Mouse (Mus musculus): ENCODE measurements around the gene Fcrla. TPM values are rescaled to one million over a fixed set of nuclear protein-coding genes. Genes with fewer than 3 reads are reported as not detected.
"Not testable (repeated sequence)": the region's sequence is repeated elsewhere in the genome, so short reads cannot be mapped to it uniquely, and the experiment has no call there.

The Fcrla gene
- polyA plus RNA-seq, 1 experiment from 2014 or later = not detected

- WGBS = 88% methylated on average over 3 of the region's 3 CpGs
- no peak overlapping the region for H3K9ac ChIP-seq (ENCODE audit: low read depth, low read length)
- H3K27ac ChIP-seq (ENCODE audit: low read depth, low read length) = no peak overlapping the region
- no peaks in the 10 kb centered on the region for H3K36me3 ChIP-seq (ENCODE audit: control insufficient read depth, insufficient read depth, low read length)
- no peaks in the 10 kb centered on the region for H3K9me3 ChIP-seq (ENCODE audit: control insufficient read depth, low read length)
- H3K4me1 ChIP-seq (replicated peaks; ENCODE audit: control insufficient read depth, insufficient read depth, low read length) = no peaks in the 10 kb centered on the region
- ATAC-seq (ENCODE audit: low FRiP score) = no peak
- no peak for DNase-seq (ENCODE audit: low spot score)
- no peak overlapping the region for H3K4me2 ChIP-seq (replicated peaks; ENCODE audit: low read depth, low read length)
- no peak overlapping the region for H3K4me3 ChIP-seq (ENCODE audit: low read depth, low read length)
- no peaks in the 10 kb centered on the region for H3K27me3 ChIP-seq (ENCODE audit: control insufficient read depth, insufficient read depth, low read length)
Observed at GRCm38 (mm10) chr1:170967581-170967980, 40.2 kb upstream of the Fcrla start.

DNA sequence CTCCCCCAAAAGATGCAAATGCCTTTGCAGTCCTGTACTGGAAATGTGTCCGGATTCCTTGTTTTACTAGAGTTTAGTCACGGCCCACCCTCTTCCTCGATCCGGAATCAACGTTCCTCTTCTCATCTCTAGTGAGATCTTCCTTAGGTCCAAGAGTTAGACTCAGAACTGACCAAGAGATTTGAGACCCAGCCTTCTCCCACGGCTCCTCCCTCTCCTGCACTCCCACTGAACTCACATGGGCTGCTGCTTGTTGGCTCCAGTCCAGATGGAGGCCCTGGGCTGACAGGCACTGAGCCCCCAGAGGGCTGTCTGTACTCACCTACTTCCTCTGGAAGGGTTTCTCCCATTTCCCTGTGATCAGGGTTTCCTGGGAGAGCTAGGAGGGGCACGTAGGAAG, 35.7 kb upstream of the Fcrla start:
- ATAC-seq (ENCODE audit: low FRiP score) (no peak), DNase-seq (ENCODE audit: low spot score) (no peak)
- no peak overlapping the region for H3K27ac ChIP-seq (ENCODE audit: low read depth, low read length)
- H3K4me2 ChIP-seq (replicated peaks; ENCODE audit: low read depth, low read length) = no peak overlapping the region
- no peak overlapping the region for H3K9ac ChIP-seq (ENCODE audit: low read depth, low read length)
- H3K9me3 ChIP-seq (ENCODE audit: control insufficient read depth, low read length) = no peaks in the 10 kb centered on the region
- H3K36me3 ChIP-seq (ENCODE audit: control insufficient read depth, insufficient read depth, low read length) = no peaks in the 10 kb centered on the region
- H3K4me1 ChIP-seq (replicated peaks; ENCODE audit: control insufficient read depth, insufficient read depth, low read length) = no peaks in the 10 kb centered on the region
- H3K27me3 ChIP-seq (ENCODE audit: control insufficient read depth, insufficient read depth, low read length) = no peaks in the 10 kb centered on the region
- 79% methylated on average over 7 of the region's 7 CpGs for WGBS
- H3K4me3 ChIP-seq (ENCODE audit: low read depth, low read length) = no peak overlapping the region

DNA sequence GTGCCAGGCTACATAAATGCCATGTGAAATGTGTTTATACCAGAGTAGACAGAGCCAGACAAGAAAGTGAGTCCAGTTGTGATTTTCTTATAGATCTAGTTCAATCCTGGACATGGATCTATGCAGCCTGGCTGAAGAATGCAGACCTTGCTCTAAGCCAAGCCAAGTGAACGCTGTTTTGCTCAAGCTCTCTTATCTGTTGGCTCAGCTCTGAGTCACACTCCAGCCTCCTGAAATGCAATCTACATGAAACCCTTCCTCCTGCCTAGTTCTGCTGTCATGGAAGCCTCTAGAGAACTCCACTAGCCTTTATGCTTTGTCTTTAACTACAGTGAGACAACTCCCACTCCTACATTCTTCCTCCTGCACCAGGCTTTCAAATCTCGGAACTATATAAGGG, 34.9 kb upstream of the Fcrla start:
- Histone ChIP-seq H3K27ac (ENCODE audit: low read depth, low read length) (no peak overlapping the region), H3K27me3 (ENCODE audit: control insufficient read depth, insufficient read depth, low read length) (no peaks in the 10 kb centered on the region), H3K36me3 (ENCODE audit: control insufficient read depth, insufficient read depth, low read length) (no peaks in the 10 kb centered on the region), H3K4me2 (replicated peaks; ENCODE audit: low read depth, low read length) (no peak overlapping the region), H3K4me3 (ENCODE audit: low read depth, low read length) (no peak overlapping the region), H3K9me3 (ENCODE audit: control insufficient read depth, low read length) (no peaks in the 10 kb centered on the region), H3K4me1 (replicated peaks; ENCODE audit: control insufficient read depth, insufficient read depth, low read length) (no peaks in the 10 kb centered on the region), H3K9ac (ENCODE audit: low read depth, low read length) (no peak overlapping the region)
- no peak for ATAC-seq (ENCODE audit: low FRiP score)
- DNase-seq (ENCODE audit: low spot score) = no peak
- WGBS = 76% methylated on average over 2 of the region's 2 CpGs

GRCm38 (mm10) chr1:170961101-170961500, 33.7 kb upstream of the Fcrla start:
- Histone ChIP-seq H3K27ac (ENCODE audit: low read depth, low read length) (no peak overlapping the region), H3K9me3 (ENCODE audit: control insufficient read depth, low read length) (no peaks in the 10 kb centered on the region), H3K4me1 (replicated peaks; ENCODE audit: control insufficient read depth, insufficient read depth, low read length) (no peaks in the 10 kb centered on the region), H3K27me3 (ENCODE audit: control insufficient read depth, insufficient read depth, low read length) (no peaks in the 10 kb centered on the region), H3K4me2 (replicated peaks; ENCODE audit: low read depth, low read length) (no peak overlapping the region), H3K4me3 (ENCODE audit: low read depth, low read length) (no peak overlapping the region), H3K36me3 (ENCODE audit: control insufficient read depth, insufficient read depth, low read length) (no peaks in the 10 kb centered on the region), H3K9ac (ENCODE audit: low read depth, low read length) (no peak overlapping the region)
- ATAC-seq (ENCODE audit: low FRiP score) (no peak), DNase-seq (ENCODE audit: low spot score) (no peak)
- WGBS = 82% methylated on average over 6 of the region's 6 CpGs

DNA sequence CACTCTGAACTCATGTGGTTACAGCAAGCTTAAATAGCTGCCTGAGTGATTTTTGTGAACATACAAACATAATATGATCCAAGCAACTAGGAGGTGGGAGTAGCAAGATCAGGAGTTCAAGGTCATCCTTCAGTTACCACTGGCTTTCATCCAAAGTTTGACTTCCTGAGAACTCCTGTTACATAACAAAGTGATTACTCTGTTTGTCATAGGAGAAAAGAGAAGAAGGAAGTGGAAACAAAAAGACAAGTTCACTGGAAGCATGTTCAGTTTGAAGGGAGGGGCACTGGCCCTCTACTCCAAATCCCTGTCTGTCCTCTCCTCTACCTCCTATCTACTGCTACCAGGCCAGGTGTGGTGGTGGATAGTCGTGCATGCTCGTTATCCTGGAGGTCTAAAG, 32.4 kb upstream of the Fcrla start:
- H3K4me3 ChIP-seq (ENCODE audit: low read depth, low read length) = no peak overlapping the region
- WGBS = 82% methylated on average over 2 of the region's 2 CpGs
- ATAC-seq (ENCODE audit: low FRiP score) (no peak), DNase-seq (ENCODE audit: low spot score) (no peak)
- no peaks in the 10 kb centered on the region for H3K9me3 ChIP-seq (ENCODE audit: control insufficient read depth, low read length)
- H3K4me1 ChIP-seq (replicated peaks; ENCODE audit: control insufficient read depth, insufficient read depth, low read length) = no peaks in the 10 kb centered on the region
- H3K27ac ChIP-seq (ENCODE audit: low read depth, low read length) = no peak overlapping the region
- H3K27me3 ChIP-seq (ENCODE audit: control insufficient read depth, insufficient read depth, low read length) = no peaks in the 10 kb centered on the region
- no peak overlapping the region for H3K9ac ChIP-seq (ENCODE audit: low read depth, low read length)
- H3K36me3 ChIP-seq (ENCODE audit: control insufficient read depth, insufficient read depth, low read length) = no peaks in the 10 kb centered on the region
- H3K4me2 ChIP-seq (replicated peaks; ENCODE audit: low read depth, low read length) = no peak overlapping the region

DNA sequence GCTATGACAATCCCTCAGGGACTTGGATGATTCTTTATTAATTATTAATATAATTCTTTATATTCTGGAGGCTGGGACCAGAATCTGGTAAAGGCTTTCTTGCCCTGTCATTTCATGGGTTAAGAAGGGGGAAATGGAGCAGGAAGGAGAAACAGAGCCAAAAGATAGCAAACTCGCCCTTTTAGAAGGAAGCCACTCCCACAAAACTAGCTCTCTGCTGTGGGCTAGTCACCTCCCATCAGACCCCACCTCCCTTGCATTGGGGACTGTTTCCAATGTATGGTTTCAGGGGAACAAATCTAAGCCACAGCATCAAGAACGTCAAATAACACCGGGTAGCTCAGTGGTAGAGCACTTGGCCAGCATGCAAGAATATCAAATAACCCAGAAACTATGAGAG, 30.8 kb upstream of the Fcrla start:
- ATAC-seq (ENCODE audit: low FRiP score) = no peak
- H3K9ac ChIP-seq (ENCODE audit: low read depth, low read length) = no peak overlapping the region
- no peaks in the 10 kb centered on the region for H3K36me3 ChIP-seq (ENCODE audit: control insufficient read depth, insufficient read depth, low read length)
- no peaks in the 10 kb centered on the region for H3K27me3 ChIP-seq (ENCODE audit: control insufficient read depth, insufficient read depth, low read length)
- WGBS = 63% methylated on average over 3 of the region's 3 CpGs
- no peaks in the 10 kb centered on the region for H3K4me1 ChIP-seq (replicated peaks; ENCODE audit: control insufficient read depth, insufficient read depth, low read length)
- no peak overlapping the region for H3K27ac ChIP-seq (ENCODE audit: low read depth, low read length)
- no peak for DNase-seq (ENCODE audit: low spot score)
- H3K4me3 ChIP-seq (ENCODE audit: low read depth, low read length) = no peak overlapping the region
- H3K9me3 ChIP-seq (ENCODE audit: control insufficient read depth, low read length) = no peaks in the 10 kb centered on the region
- H3K4me2 ChIP-seq (replicated peaks; ENCODE audit: low read depth, low read length) = no peak overlapping the region

DNA sequence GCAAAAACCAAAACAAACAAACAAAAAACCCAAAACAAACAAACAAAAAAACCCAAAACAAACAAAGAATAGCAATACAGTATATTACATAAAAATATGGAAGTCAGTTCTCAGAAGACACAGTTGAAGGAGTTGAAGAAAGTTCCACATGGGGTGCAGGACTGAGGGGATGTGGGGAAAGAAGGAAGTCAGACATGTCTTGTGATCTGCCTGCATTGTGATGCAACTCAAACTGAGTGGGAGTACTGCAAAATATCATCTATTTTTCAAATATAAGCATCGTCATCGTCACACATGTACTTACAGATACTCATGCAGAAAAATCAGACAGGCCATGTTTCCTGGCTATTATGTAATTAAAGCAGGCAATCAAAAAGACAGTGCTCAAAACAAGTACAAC, 25.8 kb upstream of the Fcrla start:
- Histone ChIP-seq H3K9ac (ENCODE audit: low read depth, low read length) (no peak overlapping the region), H3K36me3 (ENCODE audit: control insufficient read depth, insufficient read depth, low read length) (no peaks in the 10 kb centered on the region), H3K9me3 (ENCODE audit: control insufficient read depth, low read length) (no peaks in the 10 kb centered on the region), H3K4me3 (ENCODE audit: low read depth, low read length) (no peak overlapping the region), H3K4me2 (replicated peaks; ENCODE audit: low read depth, low read length) (no peak overlapping the region), H3K27ac (ENCODE audit: low read depth, low read length) (no peak overlapping the region), H3K27me3 (ENCODE audit: control insufficient read depth, insufficient read depth, low read length) (no peaks in the 10 kb centered on the region), H3K4me1 (replicated peaks; ENCODE audit: control insufficient read depth, insufficient read depth, low read length) (no peaks in the 10 kb centered on the region)
- no peak for DNase-seq (ENCODE audit: low spot score)
- 89% methylated on average over 2 of the region's 2 CpGs for WGBS
- ATAC-seq (ENCODE audit: low FRiP score) = no peak

GRCm38 (mm10) chr1:170950772-170951171, 23.4 kb upstream of the Fcrla start:
- Histone ChIP-seq H3K27ac (ENCODE audit: low read depth, low read length) (no peak overlapping the region), H3K27me3 (ENCODE audit: control insufficient read depth, insufficient read depth, low read length) (no peaks in the 10 kb centered on the region), H3K4me1 (replicated peaks; ENCODE audit: control insufficient read depth, insufficient read depth, low read length) (no peaks in the 10 kb centered on the region), H3K36me3 (ENCODE audit: control insufficient read depth, insufficient read depth, low read length) (no peaks in the 10 kb centered on the region), H3K9me3 (ENCODE audit: control insufficient read depth, low read length) (no peaks in the 10 kb centered on the region), H3K4me2 (replicated peaks; ENCODE audit: low read depth, low read length) (no peak overlapping the region), H3K4me3 (ENCODE audit: low read depth, low read length) (no peak overlapping the region), H3K9ac (ENCODE audit: low read depth, low read length) (no peak overlapping the region)
- DNase-seq (ENCODE audit: low spot score) (no peak), ATAC-seq (ENCODE audit: low FRiP score) (no peak)
- WGBS = 84% methylated on average over 3 of the region's 3 CpGs

GRCm38 (mm10) chr1:170944908-170945307, 17.5 kb upstream of the Fcrla start:
- H3K27ac ChIP-seq (ENCODE audit: low read depth, low read length); H3K9me3 ChIP-seq (ENCODE audit: control insufficient read depth, low read length); H3K4me2 ChIP-seq (replicated peaks; ENCODE audit: low read depth, low read length); ATAC-seq (ENCODE audit: low FRiP score); H3K4me3 ChIP-seq (ENCODE audit: low read depth, low read length); H3K36me3 ChIP-seq (ENCODE audit: control insufficient read depth, insufficient read depth, low read length); H3K9ac ChIP-seq (ENCODE audit: low read depth, low read length); H3K27me3 ChIP-seq (ENCODE audit: control insufficient read depth, insufficient read depth, low read length); DNase-seq (ENCODE audit: low spot score); H3K4me1 ChIP-seq (replicated peaks; ENCODE audit: control insufficient read depth, insufficient read depth, low read length): not testable (repeated sequence)
- 93% methylated on average over 1 of the region's 9 CpGs for WGBS

Measured in hindbrain, embryonic 11.5 days (tissue).